Mouse (Mus musculus) embryo, embryonic 11 days (tissue): ENCODE data around the gene St6galnac5.
"Not testable (repeated sequence)": the region's sequence is repeated elsewhere in the genome, so short reads cannot be mapped to it uniquely, and the experiment has no call there.

Experiments used
- DNase-seq: peaks from one replicate; pipeline ENCODE4 v3.0.0-alpha.2; 2015

The St6galnac5 gene

GRCm38 (mm10) chr3:152866035-152866965, 115.7 kb downstream of the St6galnac5 start:
- no peak for DNase-seq

DNA sequence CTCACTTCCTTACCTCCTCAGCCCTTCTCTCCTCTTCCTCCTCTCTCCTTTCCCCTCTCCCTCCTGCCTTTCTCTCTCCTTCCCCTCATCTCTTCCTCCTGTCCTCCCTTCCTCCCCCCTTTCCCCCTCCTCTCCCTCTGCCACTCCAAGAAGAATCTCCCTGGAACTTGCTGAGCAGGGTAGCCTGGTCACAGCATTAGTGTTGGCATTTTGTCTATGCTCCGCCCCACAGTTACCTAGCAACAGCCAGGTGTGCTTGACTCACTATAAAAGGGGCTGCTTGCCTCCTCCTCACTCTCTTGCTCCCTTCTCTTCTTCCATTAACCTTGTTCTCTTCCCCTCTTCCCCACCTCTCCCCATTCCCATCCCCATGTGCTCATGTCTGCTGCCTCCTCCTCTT, 120.1 kb downstream of the St6galnac5 start:
- no peak for DNase-seq

- DNase-seq: no peak
Measured at GRCm38 (mm10) chr3:152861450-152861849, 120.6 kb downstream of the St6galnac5 start.

- DNase-seq: no peak
Measured at GRCm38 (mm10) chr3:152856095-152856494, 126.0 kb downstream of the St6galnac5 start.

DNA sequence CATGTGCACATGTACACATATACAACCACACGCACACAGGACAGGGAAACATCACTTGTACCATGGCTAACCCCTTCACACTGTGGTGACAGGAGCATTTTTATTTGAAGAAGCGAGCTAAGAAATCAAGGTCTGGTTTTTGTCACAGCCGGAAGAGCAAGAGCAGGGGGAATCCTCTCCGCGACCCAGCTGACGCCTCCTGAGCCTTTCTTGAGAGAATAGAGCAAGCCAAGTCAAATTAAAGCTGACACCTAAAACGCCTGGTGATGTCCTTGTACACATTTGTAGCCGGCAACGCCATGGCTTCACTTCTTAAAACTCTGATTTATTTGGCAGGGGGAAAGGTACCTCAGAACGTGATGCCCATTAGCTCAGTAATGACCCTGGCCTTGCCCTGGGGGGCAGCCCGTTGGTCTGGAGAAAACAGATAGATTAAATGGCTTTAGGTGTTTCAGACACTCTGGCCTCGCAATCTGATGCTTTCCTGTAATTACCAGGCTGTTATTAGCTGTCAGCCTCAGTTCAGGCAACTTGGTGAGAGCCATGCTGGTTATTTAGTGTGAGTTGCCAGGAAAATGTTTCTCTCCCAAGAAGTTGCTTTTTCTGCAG, 126.9 kb downstream of the St6galnac5 start:
- no peak for DNase-seq

DNA sequence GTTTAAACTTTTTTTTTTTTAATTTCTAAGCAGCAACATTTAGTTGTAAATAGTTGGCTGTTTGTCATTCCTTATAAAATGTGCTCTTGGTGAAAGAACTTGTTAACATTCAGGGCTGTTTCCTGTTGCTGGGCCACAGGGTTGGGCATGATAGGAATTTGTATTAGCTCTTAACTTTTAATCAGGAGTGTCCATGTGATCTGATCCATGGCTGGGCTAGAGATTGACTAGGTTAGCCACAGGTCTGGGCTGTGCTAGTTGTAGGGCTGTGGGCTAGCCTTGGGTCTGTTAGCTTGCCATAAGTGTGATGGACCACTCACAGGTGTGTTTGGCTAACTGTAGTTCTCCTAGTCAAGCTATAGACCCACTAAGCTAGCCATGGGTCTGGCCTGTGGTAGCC, 138.1 kb downstream of the St6galnac5 start:
- DNase-seq: no peak

GRCm38 (mm10) chr3:152842648-152843047, 139.4 kb downstream of the St6galnac5 start:
- DNase-seq: no peak

- DNase-seq: no peak
Measured at GRCm38 (mm10) chr3:152841264-152841663, 140.8 kb downstream of the St6galnac5 start.

GRCm38 (mm10) chr3:152837938-152838337, 144.1 kb downstream of the St6galnac5 start:
- DNase-seq: no peak

- no peak for DNase-seq
Measured at GRCm38 (mm10) chr3:152837407-152837806, 144.6 kb downstream of the St6galnac5 start.

DNA sequence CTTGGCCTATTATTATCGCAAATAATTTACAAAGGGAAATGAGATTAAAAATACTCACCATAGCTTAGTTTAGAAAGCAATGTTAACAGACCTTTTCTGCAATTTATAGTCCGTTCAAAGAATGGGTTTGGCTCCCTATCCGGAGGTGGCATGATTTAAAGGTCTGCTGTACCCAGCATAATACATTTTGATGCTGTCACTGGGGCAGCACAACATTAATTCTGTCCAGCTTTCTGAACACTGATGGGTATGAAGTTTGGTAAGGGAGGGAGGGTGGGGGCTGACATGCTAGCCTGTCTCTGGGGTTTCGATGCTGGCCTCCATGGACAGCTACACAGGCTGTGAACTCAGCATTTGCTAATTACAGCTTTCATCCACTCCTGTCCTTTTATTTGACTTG, 149.6 kb downstream of the St6galnac5 start:
- no peak for DNase-seq

DNA sequence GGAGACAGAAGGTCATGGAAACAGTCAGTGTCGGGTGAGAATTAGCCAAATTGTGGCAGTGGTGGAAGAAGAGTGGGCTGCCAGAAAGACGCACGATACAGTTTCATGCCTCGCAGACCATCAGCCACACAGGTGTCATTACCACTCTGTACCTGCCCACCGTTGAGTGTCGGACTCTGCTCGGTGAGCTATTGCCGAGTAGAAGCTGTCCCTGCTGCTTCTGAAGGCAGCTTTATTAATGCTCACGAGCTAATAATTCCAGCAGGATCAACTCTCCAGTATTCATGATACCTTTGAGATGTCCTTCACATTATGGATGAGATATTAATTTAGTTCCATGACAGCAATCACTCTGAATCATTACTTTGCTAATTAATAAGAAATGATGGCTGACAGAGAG, 150.1 kb downstream of the St6galnac5 start:
- DNase-seq: no peak

- no peak for DNase-seq
Measured at GRCm38 (mm10) chr3:152831377-152831776, 150.7 kb downstream of the St6galnac5 start.

- DNase-seq: peak; percentile 74
Measured at GRCm38 (mm10) chr3:152821202-152821601, 160.8 kb downstream of the St6galnac5 start.

DNA sequence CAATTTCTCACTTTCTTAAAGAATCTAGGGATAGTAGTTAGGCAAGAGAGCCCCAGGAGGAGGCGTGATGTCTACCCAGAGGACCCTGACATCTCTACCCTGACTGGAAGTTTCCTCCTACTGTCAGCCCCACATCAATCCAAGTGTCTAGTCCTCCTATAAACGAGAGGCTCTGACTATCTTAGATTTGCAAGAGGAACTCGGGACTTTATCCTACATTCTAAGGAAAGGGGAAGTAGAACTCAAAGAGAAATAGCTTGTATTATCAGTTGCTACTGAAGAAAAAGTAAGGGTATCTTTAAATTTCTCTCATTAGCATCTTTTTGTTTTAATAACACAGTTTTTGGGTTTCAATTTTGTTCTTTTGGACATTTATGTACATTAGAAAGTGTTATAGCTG, 161.6 kb downstream of the St6galnac5 start:
- DNase-seq: no peak

- DNase-seq: no peak
Measured at GRCm38 (mm10) chr3:152815110-152815509, 166.9 kb downstream of the St6galnac5 start.

DNA sequence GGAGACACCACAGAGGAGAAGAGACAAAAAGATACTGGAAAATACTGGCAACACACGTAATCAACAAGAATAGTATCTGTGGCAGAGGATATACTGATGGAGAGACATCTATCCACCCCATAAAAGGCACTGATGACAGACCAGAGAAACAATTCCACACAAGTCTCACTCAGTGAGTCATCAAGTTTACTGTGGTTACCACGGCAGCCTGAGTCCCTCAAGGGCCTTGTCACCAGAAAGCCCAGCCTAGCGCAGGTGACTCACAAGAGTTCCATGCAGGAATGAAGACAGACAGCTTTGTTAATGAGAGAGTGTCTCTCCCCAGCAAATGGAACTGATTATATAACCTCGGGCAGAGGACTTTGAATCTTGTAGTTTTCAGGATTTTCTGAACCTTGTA, 168.1 kb downstream of the St6galnac5 start:
- no peak for DNase-seq

GRCm38 (mm10) chr3:152799738-152800431, 182.2 kb downstream of the St6galnac5 start:
- peak; percentile 58 for DNase-seq

- peak; percentile 32 for DNase-seq
Measured at GRCm38 (mm10) chr3:152797354-152797753, 184.7 kb downstream of the St6galnac5 start.

DNA sequence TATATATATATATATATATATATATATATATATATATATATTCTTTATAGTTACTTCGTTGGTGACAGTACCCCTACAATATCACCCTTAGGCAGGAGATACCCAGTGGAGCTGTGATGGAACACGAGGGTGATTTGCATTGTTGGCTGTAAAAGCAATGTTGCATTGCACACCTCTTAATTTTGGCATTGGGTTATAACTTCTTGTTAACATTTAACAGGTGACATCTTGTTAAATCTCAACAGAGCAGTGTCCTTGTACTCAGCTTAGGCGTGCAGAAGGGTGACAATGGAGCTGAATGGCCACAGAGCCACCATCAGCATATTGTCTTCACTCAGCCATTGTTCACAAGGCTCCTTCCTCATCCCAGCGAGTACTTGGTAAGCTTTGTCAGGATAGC, 185.8 kb downstream of the St6galnac5 start:
- DNase-seq: no peak

DNA sequence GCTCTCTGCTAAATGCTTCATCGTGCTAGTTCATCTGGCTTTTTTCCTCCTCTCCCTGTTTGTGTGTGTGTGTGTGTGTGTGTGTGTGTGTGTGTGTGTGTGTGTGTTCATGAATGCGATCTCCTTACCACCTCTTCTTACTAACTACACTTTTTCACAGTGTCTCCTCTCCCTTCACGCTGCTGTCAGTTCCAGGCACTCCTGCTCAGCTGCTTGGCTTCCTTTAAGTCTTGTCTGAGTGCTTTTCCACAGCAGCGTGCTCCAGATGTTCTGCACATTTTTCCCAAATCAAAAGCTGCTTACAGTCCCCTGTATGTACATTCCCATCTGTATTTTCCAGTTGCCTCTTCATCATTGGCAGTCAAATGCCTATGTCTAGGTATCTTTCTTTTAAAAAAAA, 189.0 kb downstream of the St6galnac5 start:
- no peak for DNase-seq

DNA sequence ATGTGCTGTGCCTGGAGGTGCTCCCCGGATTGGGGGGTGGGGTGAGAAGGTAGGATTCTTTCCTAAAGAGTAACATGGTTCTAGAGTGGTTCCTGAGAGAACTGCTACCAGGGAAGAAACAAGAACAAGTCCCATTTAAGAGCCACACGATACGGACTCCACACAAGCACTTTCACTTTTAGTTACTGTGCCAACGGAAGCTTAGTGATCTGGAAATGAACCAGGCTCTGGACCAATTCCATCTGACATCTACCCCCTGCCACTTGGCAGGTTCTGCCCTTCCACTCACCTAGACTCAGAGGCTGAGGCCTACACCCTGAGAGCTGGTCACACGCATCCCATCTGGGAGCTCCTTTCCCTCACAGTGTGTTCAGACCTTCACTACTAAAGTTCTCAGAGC, 189.4 kb downstream of the St6galnac5 start:
- DNase-seq: no peak

DNA sequence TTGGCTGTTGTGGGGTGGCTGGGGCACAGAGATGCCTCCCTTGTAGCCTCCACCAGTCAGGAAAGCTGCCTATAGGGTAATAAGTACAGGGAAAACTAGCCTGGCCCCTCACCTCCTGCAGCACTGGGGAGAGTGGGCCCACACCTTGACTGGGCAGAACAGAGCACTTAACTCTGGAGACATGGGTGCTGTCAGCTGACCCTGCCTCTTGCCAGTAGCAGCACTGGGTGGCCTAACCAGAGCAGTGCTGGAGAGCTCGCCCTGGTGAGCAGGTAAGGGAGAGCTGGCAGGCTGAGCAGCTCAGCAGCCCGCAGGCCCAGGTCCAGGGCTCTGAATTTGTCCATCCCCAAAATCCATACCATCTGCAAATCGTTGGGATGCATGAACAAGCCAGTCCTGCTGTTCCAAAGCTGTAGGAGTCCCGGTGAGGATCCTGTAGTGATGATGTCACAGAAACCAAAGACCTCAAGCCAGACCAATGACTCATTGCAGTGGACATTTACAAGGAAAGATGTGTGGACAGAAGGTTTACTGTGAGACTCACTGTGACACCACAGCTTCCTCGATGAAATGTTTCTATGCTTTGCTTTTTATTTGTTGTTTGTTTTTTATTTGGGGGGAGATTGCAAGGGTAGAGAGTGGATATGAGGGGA, 193.6 kb downstream of the St6galnac5 start:
- not testable (repeated sequence) for DNase-seq
